Mouse (Mus musculus) megakaryocyte, embryonic 14.5 days (primary cell): Measurements from ENCODE around the gene Jmjd6.

Source experiments
- FLI1 ChIP-seq: IDR thresholded peaks from 2 replicates; pipeline ENCODE4 v1.6.1; 2012; ENCODE audit warnings: low read length, inconsistent platforms, mixed read lengths
- GATA1 ChIP-seq: IDR thresholded peaks from 3 replicates; pipeline ENCODE4 v1.6.1; 2012; ENCODE audit warnings: mixed read lengths, low read length, inconsistent platforms, borderline replicate concordance

- TF ChIP-seq FLI1, result no peak
- TF ChIP-seq GATA1, result no peak
Measured at GRCm38 (mm10) chr11:116836283-116836682, 7.0 kb downstream of the Jmjd6 start.
